In genomic region chr8:95392604-95393003, GRCm38 (mm10) we compare ENCODE assay signal across 10 mouse cellular contexts. TPM values are rescaled to one million over a fixed set of nuclear protein-coding genes. Genes with fewer than 3 reads are reported as not detected.
A peak's percentile ranks its signal among the peaks of the same experiment; 100 is the strongest.
DNase-seq lines count a peak whose midpoint lies in the region.
"Had no signal": no experiment of that assay in that cellular context is flagged by ENCODE, and none has a peak within 500 bp of the region (broad histone marks: within the 10 kb centered on the region; RNA-seq: fewer than 3 reads in every experiment).

No protein-coding gene starts in this region.

- H3K4me3 ChIP-seq in brown adipose tissue, adult 24 weeks (ENCODE audit: insufficient read depth, low read depth, low read length) = peak overlapping the region; percentile 9; the same call in 1 of the 2 replicates

- H3K27ac ChIP-seq in brown adipose tissue, adult 24 weeks (replicated peaks; ENCODE audit: low read depth, low read length) = peak overlapping the region; percentile 89

- peaks cover 55% of the 10 kb centered on the region for H3K4me1 ChIP-seq in brown adipose tissue, adult 24 weeks (ENCODE audit: control insufficient read depth, insufficient read depth, insufficient read length, low read length)

- intact Hi-C loops in heart, postnatal 10 days (cut with DNase I) = loop anchor here (5.0 kb wide), 2 partner anchors 35 to 40 kb away; partner anchors contain the start of gene Mmp15

- peak; percentile 47 for DNase-seq in adrenal gland, postnatal 14 days
- no peak for DNase-seq in adrenal gland, adult 18-20 months (ENCODE audit: low spot score in 2 of 2)
- DNase-seq in heart, postnatal 10 days = peak; percentile 40 to 51
- DNase-seq in kidney, postnatal 25 days = peak; percentile 51 to 57
- no peak for DNase-seq in ovary, postnatal 36 days (ENCODE audit: low spot score)
- DNase-seq in right cerebral cortex, adult 18-20 months = no peak
- DNase-seq in gastrocnemius, adult 8-10 months (ENCODE audit: low spot score in 2 of 2) = no peak
- DNase-seq: cerebellum, postnatal 14 days; gastrocnemius, postnatal 14 days had no signal

RNA-seq across cellular contexts. Expression of gene Mmp15, which starts 40.5 kb away (rescaled TPM):
- total RNA-seq in adrenal gland, postnatal 14 days (2021) = 21.3 and 21.8 TPM in 2 replicates
- total RNA-seq in adrenal gland, adult 18-20 months (2021) = 1 to 10 TPM; 5.6 to 8.9 TPM
- 6.1 and 6.5 TPM in 2 replicates for polyA plus RNA-seq in brown adipose tissue, adult 24 weeks (2012; ENCODE audit: insufficient read depth, insufficient read length, missing spikeins)
- total RNA-seq in heart, postnatal 10 days (2021) = 100 to 1,000 TPM; 113 to 155 TPM
- total RNA-seq in gastrocnemius, adult 8-10 months (2022) = 10 to 100 TPM; 13.0 to 18.3 (median 14.1) TPM

RNA-seq across cellular contexts. Expression of gene Cfap20, which starts 42.1 kb away (rescaled TPM):
- 46.8 and 47.4 TPM in 2 replicates for total RNA-seq in adrenal gland, postnatal 14 days (2021)
- total RNA-seq in adrenal gland, adult 18-20 months (2021) = 10 to 100 TPM; 25.8 to 33.6 TPM
- 17.2 and 22.0 TPM in 2 replicates for polyA plus RNA-seq in brown adipose tissue, adult 24 weeks (2012; ENCODE audit: insufficient read depth, insufficient read length, missing spikeins)
- 10 to 100 TPM; 42.7 to 57.6 TPM for total RNA-seq in heart, postnatal 10 days (2021)
- 1 to 10 TPM; 3.6 to 6.4 (median 5.3) TPM for total RNA-seq in gastrocnemius, adult 8-10 months (2022)

Comparison
In these comparisons a context has a peak if more than half of its experiments do, and no peak if none do; other contexts are left out.
1. DNase-seq: peak in adrenal gland, postnatal 14 days (single experiment), heart, postnatal 10 days (2 of 2) and kidney, postnatal 25 days (2 of 2); none in adrenal gland, adult 18-20 months (0 of 2), ovary, postnatal 36 days (single experiment), right cerebral cortex, adult 18-20 months (single experiment) and gastrocnemius, adult 8-10 months (0 of 2).